Mouse (Mus musculus): Measurements from ENCODE around the gene Bckdhb. TPM values are rescaled to one million over a fixed set of nuclear protein-coding genes. Genes with fewer than 3 reads are reported as not detected.

The Bckdhb gene
- polyA plus RNA-seq, 1 experiment from 2014 or later: 41.0 TPM

DNA sequence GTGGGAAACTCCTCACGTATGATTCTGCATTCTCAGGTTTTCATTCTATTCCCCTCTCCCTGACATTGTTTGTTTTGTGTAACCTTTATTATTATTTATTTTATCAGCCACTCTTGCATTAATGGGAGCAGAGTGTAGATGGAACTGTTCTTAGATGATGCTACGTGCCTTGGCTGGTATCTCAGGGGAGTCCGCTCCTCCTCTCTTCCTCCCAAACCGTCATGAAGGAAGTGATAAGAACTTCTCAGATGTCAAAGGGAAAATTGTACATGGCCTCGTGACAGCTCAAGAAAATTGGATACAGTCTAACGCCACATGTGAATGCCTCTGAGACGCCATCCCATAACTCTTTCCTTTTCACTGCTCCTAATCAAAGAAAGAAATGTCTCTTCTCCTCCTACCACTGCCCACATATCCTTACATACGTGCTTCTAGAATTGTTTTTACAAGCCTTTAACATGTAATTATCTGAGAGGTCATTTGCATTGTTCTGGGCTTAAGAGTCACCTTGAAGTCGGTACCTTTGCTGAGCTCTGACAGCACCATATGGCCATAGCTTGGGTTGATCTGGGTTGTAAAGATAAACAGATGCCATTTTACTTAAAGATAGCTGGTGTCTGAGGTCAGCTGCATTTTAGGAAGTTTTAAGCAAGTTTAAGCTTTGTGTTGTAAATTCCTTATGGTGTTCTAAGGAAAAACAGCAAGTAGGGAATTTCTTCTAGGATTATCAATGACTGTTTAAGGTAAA, 165.5 kb downstream of the Bckdhb start:
- Histone ChIP-seq H3K27me3 (no peaks in the 10 kb centered on the region), H3K9me3 (no peaks in the 10 kb centered on the region), H3K36me3 (no peaks in the 10 kb centered on the region), H3K4me3 (no peak overlapping the region), H3K4me1 (no peaks in the 10 kb centered on the region), H3K27ac (no peak overlapping the region), H3K4me2 (no peak overlapping the region), H3K9ac (no peak overlapping the region)
- ATAC-seq (ENCODE audit: borderline replicate concordance, extremely low read depth, low FRiP score, low TSS enrichment): no peak
- WGBS: 64% methylated on average over 9 of the region's 9 CpGs

DNA sequence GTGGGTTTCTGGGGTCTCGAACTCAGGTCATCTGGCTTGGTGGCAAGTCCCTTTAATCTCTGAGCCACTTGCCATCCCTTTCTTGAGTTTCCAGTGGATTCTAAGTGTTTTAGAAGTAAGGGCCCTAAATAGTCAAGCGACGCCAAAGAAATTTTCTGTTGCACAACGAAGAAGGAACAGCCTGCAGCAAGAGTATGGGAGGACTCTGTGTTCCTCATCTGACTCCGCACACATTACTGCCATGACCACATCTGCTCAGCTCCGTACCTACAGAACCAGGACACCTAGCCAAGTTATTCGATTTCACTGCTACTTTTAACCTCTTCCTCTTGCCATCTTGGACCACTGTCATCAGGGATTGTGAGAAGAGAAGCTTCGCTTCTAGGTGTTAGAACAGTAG, 168.0 kb downstream of the Bckdhb start:
- WGBS: 90% methylated on average over 8 of the region's 8 CpGs
- H3K4me2 ChIP-seq: no peak overlapping the region
- no peaks in the 10 kb centered on the region for H3K9me3 ChIP-seq
- H3K9ac ChIP-seq: no peak overlapping the region
- H3K27me3 ChIP-seq: no peaks in the 10 kb centered on the region
- H3K4me3 ChIP-seq: no peak overlapping the region
- H3K36me3 ChIP-seq: no peaks in the 10 kb centered on the region
- ATAC-seq (ENCODE audit: borderline replicate concordance, extremely low read depth, low FRiP score, low TSS enrichment): no peak
- H3K4me1 ChIP-seq: no peaks in the 10 kb centered on the region
- H3K27ac ChIP-seq: no peak overlapping the region

DNA sequence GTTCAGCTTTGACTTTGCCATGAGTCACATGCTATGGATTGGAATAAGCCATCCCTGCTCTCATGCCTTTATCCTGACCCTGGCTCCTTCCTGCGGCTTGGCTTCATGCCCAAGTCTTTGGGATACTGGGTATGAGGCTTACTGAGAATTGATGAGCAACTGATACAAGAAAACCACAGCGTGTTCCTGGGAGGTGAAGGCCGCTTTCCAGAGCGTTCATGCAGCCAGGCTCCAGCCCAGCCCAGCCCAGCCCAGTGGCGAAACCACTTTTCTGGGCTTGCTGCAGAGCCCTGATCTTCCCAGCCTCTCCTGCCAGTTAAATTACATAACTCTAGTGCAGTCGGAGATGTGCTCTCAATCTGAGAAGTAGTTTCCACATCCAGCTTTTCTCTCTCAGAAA, 169.2 kb downstream of the Bckdhb start:
- Histone ChIP-seq H3K36me3 (no peaks in the 10 kb centered on the region), H3K27ac (no peak overlapping the region), H3K9me3 (no peaks in the 10 kb centered on the region), H3K4me1 (no peaks in the 10 kb centered on the region), H3K4me2 (no peak overlapping the region), H3K4me3 (no peak overlapping the region), H3K27me3 (no peaks in the 10 kb centered on the region), H3K9ac (no peak overlapping the region)
- ATAC-seq (ENCODE audit: borderline replicate concordance, extremely low read depth, low FRiP score, low TSS enrichment): no peak
- WGBS: 64% methylated on average over 6 of the region's 6 CpGs

DNA sequence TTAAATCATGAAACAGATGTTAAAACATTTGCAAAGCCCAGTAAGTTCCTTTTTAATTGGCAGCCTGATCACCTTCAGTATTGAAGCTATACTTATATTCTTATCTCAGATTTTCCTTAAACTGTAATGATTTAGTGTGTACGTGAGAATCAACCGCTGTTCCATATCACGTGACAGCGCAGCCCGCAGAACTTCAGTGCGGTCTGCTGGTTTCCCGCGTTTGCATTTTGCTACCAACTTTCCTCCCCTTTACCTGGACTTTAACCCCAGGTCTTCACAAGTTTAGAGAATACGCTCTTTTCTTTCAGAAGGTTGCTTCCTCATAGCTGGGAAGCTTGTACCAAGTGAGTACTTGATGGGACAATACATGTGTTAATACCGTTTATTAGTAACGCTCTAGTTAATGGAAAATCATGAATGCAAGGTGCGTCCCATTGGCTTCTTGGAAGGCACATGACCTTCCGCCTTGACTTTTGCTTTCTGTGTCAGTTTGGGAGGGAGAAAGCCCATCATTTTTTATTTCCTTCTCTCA, 171.6 kb downstream of the Bckdhb start:
- H3K4me2 ChIP-seq: no peak overlapping the region
- H3K4me1 ChIP-seq: no peaks in the 10 kb centered on the region
- WGBS: 91% methylated on average over 13 of the region's 13 CpGs
- no peak for ATAC-seq (ENCODE audit: borderline replicate concordance, extremely low read depth, low FRiP score, low TSS enrichment)
- no peak overlapping the region for H3K27ac ChIP-seq
- no peaks in the 10 kb centered on the region for H3K9me3 ChIP-seq
- no peaks in the 10 kb centered on the region for H3K36me3 ChIP-seq
- no peak overlapping the region for H3K9ac ChIP-seq
- no peaks in the 10 kb centered on the region for H3K27me3 ChIP-seq
- no peak overlapping the region for H3K4me3 ChIP-seq

DNA sequence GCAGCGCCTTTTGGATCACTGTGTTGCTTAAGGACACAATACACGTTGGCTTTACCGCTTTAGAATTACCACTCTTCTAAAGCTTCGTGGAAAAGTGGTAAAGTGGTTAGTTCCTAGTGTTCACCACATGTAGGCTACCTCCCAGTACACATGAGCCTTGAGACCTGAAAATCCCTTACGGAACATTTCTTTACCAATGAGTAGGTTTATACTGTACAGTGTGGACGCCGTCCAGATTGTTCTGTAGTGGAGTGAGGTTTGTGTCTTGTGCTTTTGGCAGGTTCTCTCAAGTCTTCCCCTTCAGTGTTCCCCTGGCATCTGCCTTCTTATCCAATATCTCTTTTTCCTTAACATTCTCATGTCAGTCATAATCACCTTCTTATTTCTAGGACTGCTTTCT, 178.4 kb downstream of the Bckdhb start:
- no peaks in the 10 kb centered on the region for H3K9me3 ChIP-seq
- WGBS: 93% methylated on average over 7 of the region's 7 CpGs
- no peak overlapping the region for H3K4me3 ChIP-seq
- no peak for ATAC-seq (ENCODE audit: borderline replicate concordance, extremely low read depth, low FRiP score, low TSS enrichment)
- peaks cover 15% of the 10 kb centered on the region for H3K4me1 ChIP-seq
- H3K27ac ChIP-seq: no peak overlapping the region
- H3K4me2 ChIP-seq: no peak overlapping the region
- H3K36me3 ChIP-seq: no peaks in the 10 kb centered on the region
- no peak overlapping the region for H3K9ac ChIP-seq
- no peaks in the 10 kb centered on the region for H3K27me3 ChIP-seq

DNA sequence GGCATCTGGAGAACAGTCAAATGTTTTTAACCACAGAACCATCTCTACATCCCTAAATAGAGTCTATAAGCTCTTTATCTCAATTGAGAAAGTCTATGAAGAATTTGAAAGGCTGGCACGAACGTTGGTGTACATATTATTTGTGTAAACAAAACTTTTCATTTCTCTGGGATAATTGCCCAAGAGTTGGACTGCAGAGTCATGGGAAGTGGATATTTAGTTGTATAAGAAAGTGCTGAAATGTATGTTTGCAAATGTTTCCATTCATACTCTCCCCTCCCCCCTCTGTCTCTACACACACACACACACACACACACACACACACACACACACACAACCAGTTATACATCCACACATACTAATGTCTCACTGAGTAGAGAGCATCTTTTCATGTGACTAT, 181.5 kb downstream of the Bckdhb start:
- Histone ChIP-seq H3K9me3 (no peaks in the 10 kb centered on the region), H3K4me2 (peak overlapping the region; percentile 42), H3K4me1 (peaks cover 29% of the 10 kb centered on the region), H3K27me3 (no peaks in the 10 kb centered on the region), H3K36me3 (no peaks in the 10 kb centered on the region), H3K4me3 (no peak overlapping the region), H3K27ac (no peak overlapping the region), H3K9ac (no peak overlapping the region)
- ATAC-seq (ENCODE audit: borderline replicate concordance, extremely low read depth, low FRiP score, low TSS enrichment): no peak
- 14% methylated on average over 2 of the region's 2 CpGs for WGBS

DNA sequence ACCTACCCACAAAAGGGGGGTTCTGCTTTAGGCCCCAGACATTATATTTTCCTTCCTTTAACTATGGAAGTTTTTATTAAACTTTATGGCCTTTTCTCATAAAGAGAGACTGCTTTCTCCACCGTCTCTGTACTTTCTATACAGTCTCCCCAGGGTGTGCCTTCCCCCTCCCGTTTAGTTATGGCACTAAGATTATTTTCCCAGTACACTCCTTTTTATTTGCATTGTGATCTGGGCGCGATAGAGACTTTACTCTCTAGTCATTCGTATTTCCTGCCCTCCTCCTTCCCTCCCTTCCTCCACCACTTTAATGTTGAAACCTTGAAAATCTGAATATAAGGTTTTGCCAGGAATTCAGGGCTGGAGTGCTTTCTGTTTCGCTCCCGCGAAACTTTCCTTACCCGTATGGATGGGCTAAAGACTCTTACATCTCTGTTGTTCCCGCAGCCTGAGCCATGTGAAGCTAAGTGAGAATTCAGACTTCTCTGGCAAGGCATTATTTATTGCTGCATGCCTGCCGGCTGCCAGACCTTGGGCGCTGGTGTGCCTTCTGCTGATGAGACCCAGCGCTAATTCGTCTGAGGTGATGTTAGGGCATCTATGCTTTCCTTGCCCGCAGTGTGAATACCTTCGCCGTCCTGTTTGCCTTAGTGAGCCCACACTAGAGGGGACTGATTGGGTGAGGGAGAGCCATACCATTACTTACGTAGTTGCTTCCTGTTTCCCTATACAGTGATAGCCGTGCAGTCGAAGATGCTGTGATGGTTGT, 182.3 kb downstream of the Bckdhb start:
- no peak for ATAC-seq (ENCODE audit: borderline replicate concordance, extremely low read depth, low FRiP score, low TSS enrichment)
- Histone ChIP-seq H3K27ac (0 out of 2 replicates have a peak overlapping the region, but pooled peaks have one; percentile 39), H3K36me3 (no peaks in the 10 kb centered on the region), H3K27me3 (no peaks in the 10 kb centered on the region), H3K4me2 (peak overlapping the region; percentile 42), H3K9ac (no peak overlapping the region), H3K4me3 (peak overlapping the region; percentile 17), H3K4me1 (peaks cover 32% of the 10 kb centered on the region), H3K9me3 (no peaks in the 10 kb centered on the region)
- WGBS: 39% methylated on average over 20 of the region's 20 CpGs

DNA sequence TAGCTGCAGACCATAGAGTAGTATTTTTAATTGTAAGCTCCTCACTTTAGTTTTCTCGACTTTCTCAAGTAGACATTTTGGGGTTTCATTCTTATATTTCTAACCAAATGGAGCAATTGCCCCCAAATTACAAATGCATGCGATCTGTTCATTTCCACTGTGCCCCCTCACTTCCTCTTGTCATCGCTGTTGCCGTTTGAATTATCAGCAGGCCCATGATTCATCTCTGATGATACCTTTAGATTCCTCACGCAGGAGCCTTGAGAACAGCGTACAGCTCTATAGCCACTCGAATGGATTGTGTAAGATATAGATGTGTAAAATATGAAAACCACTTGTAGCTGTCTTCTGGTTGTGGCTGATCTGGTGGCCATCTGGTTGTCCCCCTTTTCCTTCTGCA, 183.6 kb downstream of the Bckdhb start:
- no peak overlapping the region for H3K4me3 ChIP-seq
- no peaks in the 10 kb centered on the region for H3K36me3 ChIP-seq
- no peak overlapping the region for H3K27ac ChIP-seq
- ATAC-seq (ENCODE audit: borderline replicate concordance, extremely low read depth, low FRiP score, low TSS enrichment): no peak
- no peaks in the 10 kb centered on the region for H3K27me3 ChIP-seq
- WGBS: 80% methylated on average over 7 of the region's 7 CpGs
- H3K9ac ChIP-seq: no peak overlapping the region
- peaks cover 37% of the 10 kb centered on the region for H3K4me1 ChIP-seq
- no peak overlapping the region for H3K4me2 ChIP-seq
- H3K9me3 ChIP-seq: no peaks in the 10 kb centered on the region

DNA sequence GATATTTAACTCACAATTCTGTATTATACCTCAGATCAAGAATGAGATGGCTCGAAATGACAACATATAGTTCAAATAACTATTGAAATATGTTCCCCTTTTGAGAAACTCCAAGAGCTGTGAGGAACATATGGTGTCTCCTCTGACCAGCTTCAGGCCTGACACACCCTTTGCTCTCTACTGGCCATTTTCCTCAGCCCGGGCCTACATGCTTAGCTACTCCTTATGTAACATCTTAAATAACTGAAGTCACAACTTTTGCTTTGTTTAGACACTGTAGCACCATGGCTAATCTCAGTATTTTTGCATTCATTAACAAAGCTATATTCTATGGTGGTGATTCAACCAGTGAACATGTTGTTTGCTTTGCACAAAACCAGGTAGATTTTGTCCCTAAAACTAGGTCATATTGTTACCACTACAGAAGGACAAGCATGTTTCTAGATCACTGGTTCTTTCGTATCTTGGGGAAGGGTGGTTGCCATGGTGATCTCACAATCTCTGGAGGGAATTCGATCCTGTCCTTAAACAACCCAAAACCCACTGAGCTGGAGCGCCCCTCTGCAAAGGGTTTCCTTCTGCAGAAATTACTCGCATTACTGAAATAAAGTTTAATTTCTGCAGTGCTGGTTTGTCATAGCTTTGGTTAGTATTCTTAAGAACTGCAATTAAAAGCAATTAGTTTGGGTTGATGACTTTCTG, 185.0 kb downstream of the Bckdhb start:
- no peaks in the 10 kb centered on the region for H3K36me3 ChIP-seq
- H3K9me3 ChIP-seq: no peaks in the 10 kb centered on the region
- H3K4me3 ChIP-seq: no peak overlapping the region
- no peak overlapping the region for H3K4me2 ChIP-seq
- H3K27ac ChIP-seq: no peak overlapping the region
- peaks cover 43% of the 10 kb centered on the region for H3K4me1 ChIP-seq
- WGBS: 47% methylated on average over 6 of the region's 6 CpGs
- no peak overlapping the region for H3K9ac ChIP-seq
- no peak for ATAC-seq (ENCODE audit: borderline replicate concordance, extremely low read depth, low FRiP score, low TSS enrichment)
- no peaks in the 10 kb centered on the region for H3K27me3 ChIP-seq

DNA sequence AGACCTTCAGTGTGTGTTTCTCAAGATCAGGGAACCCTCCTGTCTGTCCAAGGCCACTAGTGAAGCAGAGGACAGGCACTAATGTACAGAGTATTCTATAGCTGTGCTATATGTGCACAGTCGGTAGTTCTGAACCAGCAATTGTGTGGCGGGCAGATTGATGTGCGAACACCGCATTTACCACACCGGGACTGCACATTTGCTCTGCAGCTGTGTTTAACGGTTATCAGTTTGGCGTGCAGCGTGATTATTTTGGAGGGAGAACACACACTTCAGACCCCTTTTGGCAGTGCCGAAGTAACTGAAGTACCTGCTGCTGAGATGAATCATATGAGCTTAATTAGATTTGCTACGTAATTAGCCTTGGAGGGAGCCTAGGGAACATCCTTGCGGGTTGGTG, 185.7 kb downstream of the Bckdhb start:
- Histone ChIP-seq H3K27ac (no peak overlapping the region), H3K4me2 (peak overlapping the region; percentile 34), H3K9ac (no peak overlapping the region), H3K4me3 (no peak overlapping the region), H3K27me3 (no peaks in the 10 kb centered on the region), H3K4me1 (peaks cover 43% of the 10 kb centered on the region), H3K9me3 (no peaks in the 10 kb centered on the region), H3K36me3 (no peaks in the 10 kb centered on the region)
- WGBS: 32% methylated on average over 11 of the region's 11 CpGs
- ATAC-seq (ENCODE audit: borderline replicate concordance, extremely low read depth, low FRiP score, low TSS enrichment): no peak

DNA sequence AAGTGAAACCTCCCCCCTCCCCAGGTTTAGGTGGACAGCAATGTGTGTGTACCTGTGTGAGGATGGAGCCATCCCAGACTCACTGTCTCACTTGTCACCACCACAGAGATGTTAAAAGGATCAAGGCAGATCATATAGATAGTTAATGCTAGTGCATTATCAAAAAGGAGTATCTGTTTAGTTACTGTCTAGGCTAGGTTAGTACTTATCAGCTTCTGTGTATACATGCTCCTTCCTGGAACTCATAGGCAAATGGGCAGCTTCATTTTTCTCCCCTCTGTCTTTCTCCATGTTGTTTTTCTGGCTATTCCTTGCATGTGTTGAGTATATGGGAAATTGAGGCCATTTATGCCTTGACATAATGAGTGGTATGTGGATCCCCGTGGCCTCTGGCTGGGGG, 187.4 kb downstream of the Bckdhb start:
- WGBS: 36% methylated on average over 1 of the region's 1 CpGs
- H3K4me2 ChIP-seq: no peak overlapping the region
- no peak overlapping the region for H3K4me3 ChIP-seq
- ATAC-seq (ENCODE audit: borderline replicate concordance, extremely low read depth, low FRiP score, low TSS enrichment): no peak
- H3K4me1 ChIP-seq: peaks cover 35% of the 10 kb centered on the region
- H3K9me3 ChIP-seq: no peaks in the 10 kb centered on the region
- no peak overlapping the region for H3K9ac ChIP-seq
- H3K36me3 ChIP-seq: no peaks in the 10 kb centered on the region
- no peaks in the 10 kb centered on the region for H3K27me3 ChIP-seq
- no peak overlapping the region for H3K27ac ChIP-seq
